ENCODE assay signal across 20 mouse cellular contexts in the genomic region with DNA sequence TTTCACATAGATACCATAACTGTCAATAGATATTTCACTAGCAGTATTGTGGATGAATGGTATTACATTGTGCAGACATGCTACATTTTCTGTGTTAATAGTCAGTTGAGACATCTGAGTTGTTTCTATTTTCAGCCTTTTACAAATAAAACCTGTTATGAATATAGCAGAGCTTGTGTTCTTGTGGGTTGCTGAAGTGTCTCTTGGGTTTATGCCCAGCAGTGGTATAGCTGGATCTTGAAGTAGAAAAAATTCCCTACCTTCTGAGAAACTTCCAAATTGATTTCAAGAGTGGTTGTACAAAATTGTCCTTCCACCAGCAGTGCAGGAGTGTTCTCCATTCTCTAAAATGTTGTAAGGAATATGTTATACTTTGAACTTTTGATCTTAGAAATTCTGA.
DNase-seq lines count a peak whose midpoint lies in the region; ATAC-seq lines count a peak whose summit lies in the region.
"Had no signal": no experiment of that assay in that cellular context is flagged by ENCODE, and none has a peak within 500 bp of the region (broad histone marks: within the 10 kb centered on the region; RNA-seq: fewer than 3 reads in every experiment).

No protein-coding gene starts in this region.

- intact Hi-C loops in heart, postnatal 10 days (cut with DNase I), result no loop called here

- DNase-seq in frontal cortex, postnatal 14 days (ENCODE audit: low spot score in 2 of 2), result no peak
- peak; percentile 0 for DNase-seq in right cerebral cortex, adult 18-20 months
- DNase-seq in right cerebral cortex, postnatal 10 days (ENCODE audit: low spot score in 2 of 2), result no peak
- no peak for DNase-seq in heart, postnatal 10 days
- DNase-seq: adrenal gland, adult 8-10 months; adrenal gland, postnatal 14 days; adrenal gland, postnatal 36 days; B cell, adult 2 months; cerebellum, adult 11 months; cerebellum, adult 2 months; cerebellum, adult 9-10 months; cerebellum, postnatal 10 days; cerebellum, postnatal 25 days; forebrain, postnatal 0 days had no signal

- peak; percentile 96 for ATAC-seq in frontal cortex, adult (ENCODE audit: low TSS enrichment)
- ATAC-seq: activated CD4-positive, CD25-positive, alpha-beta regulatory T cell, adult 4 months; CD4-positive, CD25-positive, alpha-beta regulatory T cell, adult 4 months; forebrain, embryonic 13.5 days; forebrain, embryonic 15.5 days; forebrain, postnatal 0 days; Patski had no signal
